Mouse (Mus musculus) bone marrow macrophage, adult 2 months (primary cell): ENCODE measurements around the gene Vars. TPM values are rescaled to one million over a fixed set of nuclear protein-coding genes. Genes with fewer than 3 reads are reported as not detected.
"Not testable (repeated sequence)": the region's sequence is repeated elsewhere in the genome, so short reads cannot be mapped to it uniquely, and the experiment has no call there.

ENCODE experiments used
- H3K27ac ChIP-seq: 2 replicates; pipeline ENCODE4 v1.5.1; 2012; ENCODE audit warnings: low read depth, low read length; ENCODE audit not compliant: insufficient read depth
- H3K4me1 ChIP-seq: 2 replicates; pipeline ENCODE4 v1.6.1; 2012; ENCODE audit warnings: low read length; ENCODE audit not compliant: control insufficient read depth, insufficient read depth
- H3K4me3 ChIP-seq: 2 replicates; pipeline ENCODE4 v1.5.1; 2012; ENCODE audit warnings: mild to moderate bottlenecking, low read length, moderate library complexity; ENCODE audit not compliant: insufficient read depth
- CTCF ChIP-seq: IDR thresholded peaks from 2 replicates; pipeline ENCODE4 v1.5.1; 2012; ENCODE audit warnings: low read depth, mild to moderate bottlenecking, low read length, moderate library complexity
- POLR2A ChIP-seq: IDR thresholded peaks from 2 replicates; pipeline ENCODE4 v1.6.1; 2012; ENCODE audit warnings: mild to moderate bottlenecking, low read depth, low read length, borderline replicate concordance
- polyA plus RNA-seq: library from polyadenylated mRNA; stranded (reverse); fragments of >200 nt; gene quantifications from 2 replicates; pipeline ENCODE4 v1.2.4, GENCODE M21; 2012; ENCODE audit not compliant: missing spikeins, insufficient read depth, insufficient read length

Gene Vars
- polyA plus RNA-seq, 1 experiment: 35.2 TPM

DNA sequence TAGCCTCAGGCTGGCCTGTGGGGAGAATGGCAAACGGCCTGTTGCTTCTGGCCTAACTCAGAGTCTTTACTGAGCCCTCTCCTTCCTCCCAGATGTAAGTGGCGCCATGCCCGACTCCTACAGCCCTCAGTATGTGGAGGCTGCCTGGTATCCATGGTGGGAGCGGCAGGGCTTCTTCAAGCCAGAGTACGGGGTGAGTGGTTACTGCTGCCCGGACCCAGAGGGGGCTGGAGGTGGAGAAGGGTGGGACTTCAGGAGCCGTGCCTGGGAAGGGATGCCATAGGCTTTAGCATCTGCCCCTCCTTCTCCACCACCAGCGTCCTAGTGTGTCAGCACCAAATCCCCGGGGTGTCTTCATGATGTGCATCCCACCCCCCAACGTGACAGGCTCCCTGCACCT is 4.4 kb downstream of the Vars start:
- no peak for TF ChIP-seq POLR2A
- no peak for TF ChIP-seq CTCF
- Histone ChIP-seq H3K27ac (no peak overlapping the region), H3K4me1 (peaks cover 8% of the 10 kb centered on the region), H3K4me3 (no peak overlapping the region)

DNA sequence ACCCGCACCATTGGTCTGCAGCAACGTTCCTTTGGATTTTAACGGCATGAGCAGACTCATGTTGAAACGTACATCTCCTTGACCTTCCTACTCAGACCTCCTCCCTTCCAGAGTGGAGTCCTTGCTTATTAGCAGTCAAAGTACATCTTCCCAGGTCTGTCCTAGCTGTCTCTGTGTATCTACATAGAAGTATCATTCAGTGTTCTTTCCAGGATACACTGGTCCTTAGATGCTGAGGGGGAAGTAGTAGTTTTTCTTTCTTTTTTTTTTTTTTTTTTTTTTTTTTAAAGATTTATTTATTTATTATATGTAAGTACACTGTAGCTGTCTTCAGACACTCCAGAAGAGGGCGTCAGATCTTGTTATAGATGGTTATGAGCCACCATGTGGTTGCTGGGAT is 5.1 kb downstream of the Vars start:
- H3K4me3 ChIP-seq, H3K4me1 ChIP-seq, H3K27ac ChIP-seq: not testable (repeated sequence)

DNA sequence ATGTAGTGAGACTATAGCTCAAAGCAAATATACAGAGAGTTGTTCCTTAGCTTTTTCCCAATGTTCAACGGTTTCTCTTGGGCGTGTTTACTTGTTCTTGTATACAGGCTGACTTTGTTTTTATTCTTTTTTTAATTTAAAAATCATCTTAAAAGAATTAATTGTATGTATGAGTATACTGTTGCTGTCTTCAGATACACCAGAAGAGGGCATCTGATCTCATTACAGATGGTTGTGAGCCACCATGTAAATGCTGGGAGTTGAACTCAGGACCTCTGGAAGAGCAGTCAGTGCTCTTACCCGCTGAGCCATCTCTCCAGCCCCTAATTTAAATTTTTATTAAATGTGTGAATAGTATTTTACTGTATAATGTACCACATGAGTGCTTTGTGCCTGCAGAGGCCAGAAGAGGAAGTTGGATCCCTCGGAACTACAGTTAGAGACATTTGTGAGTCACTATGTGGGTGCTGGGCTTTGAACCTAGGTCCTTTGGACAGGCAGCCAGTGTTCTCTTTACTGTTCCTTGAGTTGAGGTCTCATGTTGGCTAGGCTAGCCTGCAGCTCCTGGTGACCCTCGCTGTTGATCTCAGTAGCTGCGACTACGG is 6.7 kb downstream of the Vars start:
- no peak overlapping the region for H3K27ac ChIP-seq

DNA sequence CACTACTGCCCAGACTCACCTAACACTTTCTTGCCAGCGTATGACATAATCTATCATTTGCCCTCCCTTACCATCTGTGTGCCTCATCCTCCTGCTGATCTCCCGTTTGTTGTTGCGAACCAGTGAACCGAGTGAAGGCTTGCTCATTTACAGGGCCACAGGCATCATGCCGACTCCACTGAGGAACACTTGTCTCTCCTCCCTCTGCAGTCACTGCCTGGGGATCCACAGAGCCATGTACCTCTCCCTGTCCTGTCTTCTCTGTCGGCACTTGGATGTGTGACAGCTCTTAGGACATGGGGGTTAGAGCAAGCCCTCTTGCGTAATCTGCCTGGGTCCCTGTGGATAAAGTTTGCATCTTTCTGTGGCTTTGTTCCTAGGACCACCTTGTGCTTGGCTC is 8.8 kb downstream of the Vars start:
- no peak overlapping the region for H3K27ac ChIP-seq
- no peaks in the 10 kb centered on the region for H3K4me1 ChIP-seq
- H3K4me3 ChIP-seq: no peak overlapping the region
- TF ChIP-seq CTCF: no peak
- TF ChIP-seq POLR2A: no peak

More for the DNA sequence above, 6.7 kb downstream of the Vars start:
- TF ChIP-seq POLR2A (no peak), CTCF (peak; percentile 38; the same call in 1 of the 2 replicates)
- peaks cover 8% of the 10 kb centered on the region for H3K4me1 ChIP-seq
- H3K4me3 ChIP-seq: no peak overlapping the region

DNA sequence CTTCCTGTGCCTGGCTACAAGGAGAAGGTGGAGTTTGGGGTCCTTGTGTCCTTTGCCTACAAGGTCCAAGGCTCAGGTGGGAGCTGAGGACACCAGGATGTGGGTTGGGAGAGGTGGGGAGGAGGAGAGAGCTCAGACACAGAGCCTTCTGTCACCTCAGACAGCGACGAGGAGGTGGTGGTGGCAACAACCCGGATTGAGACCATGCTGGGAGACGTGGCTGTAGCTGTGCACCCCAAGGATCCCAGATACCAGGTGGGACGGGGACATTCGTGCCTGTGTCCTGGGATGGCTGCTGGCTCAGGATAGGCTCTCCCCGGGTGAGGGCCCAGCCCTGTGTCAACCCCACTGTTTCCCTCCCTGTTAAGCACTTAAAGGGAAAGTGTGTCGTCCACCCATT is 10.7 kb downstream of the Vars start:
- no peak overlapping the region for H3K4me3 ChIP-seq
- no peaks in the 10 kb centered on the region for H3K4me1 ChIP-seq
- no peak for TF ChIP-seq CTCF
- no peak for TF ChIP-seq POLR2A
- H3K27ac ChIP-seq: no peak overlapping the region

DNA sequence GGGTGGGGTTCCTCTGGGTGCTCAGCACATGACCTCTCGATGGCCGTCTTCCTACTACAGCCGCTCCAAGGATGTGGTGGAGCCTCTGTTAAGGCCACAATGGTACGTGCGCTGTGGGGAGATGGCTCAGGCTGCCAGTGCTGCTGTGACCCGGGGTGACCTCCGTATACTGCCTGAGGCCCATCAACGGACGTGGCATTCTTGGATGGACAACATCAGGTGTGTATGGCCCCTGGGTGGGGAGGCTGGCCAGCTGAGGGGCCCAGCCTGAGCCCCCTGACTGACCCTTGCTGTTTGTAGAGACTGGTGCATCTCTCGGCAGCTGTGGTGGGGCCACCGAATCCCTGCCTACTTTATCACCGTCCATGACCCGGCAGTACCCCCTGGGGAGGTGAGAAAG is 11.6 kb downstream of the Vars start:
- Histone ChIP-seq H3K4me1 (no peaks in the 10 kb centered on the region), H3K4me3 (no peak overlapping the region), H3K27ac (no peak overlapping the region)
- TF ChIP-seq POLR2A (no peak), CTCF (no peak)

DNA sequence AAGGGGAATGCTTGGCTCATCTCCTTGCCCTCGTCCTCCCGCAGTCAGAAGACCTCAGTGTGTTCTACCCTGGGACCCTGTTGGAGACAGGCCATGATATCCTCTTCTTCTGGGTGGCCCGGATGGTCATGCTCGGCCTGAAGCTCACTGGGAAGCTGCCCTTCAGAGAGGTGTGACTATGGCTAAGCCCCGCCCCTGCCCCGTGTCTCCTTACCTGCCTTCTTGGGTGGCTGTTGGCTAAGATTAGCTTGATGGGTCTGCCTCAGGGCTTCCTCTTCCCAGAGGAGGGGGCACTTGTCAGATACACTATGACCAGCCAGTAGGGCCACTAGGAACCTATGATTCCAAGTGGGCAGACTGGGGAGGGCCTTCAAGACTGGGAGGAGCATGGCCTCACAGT is 12.4 kb downstream of the Vars start:
- TF ChIP-seq POLR2A (no peak), CTCF (no peak)
- H3K4me3 ChIP-seq: no peak overlapping the region
- H3K4me1 ChIP-seq: no peaks in the 10 kb centered on the region
- no peak overlapping the region for H3K27ac ChIP-seq

DNA sequence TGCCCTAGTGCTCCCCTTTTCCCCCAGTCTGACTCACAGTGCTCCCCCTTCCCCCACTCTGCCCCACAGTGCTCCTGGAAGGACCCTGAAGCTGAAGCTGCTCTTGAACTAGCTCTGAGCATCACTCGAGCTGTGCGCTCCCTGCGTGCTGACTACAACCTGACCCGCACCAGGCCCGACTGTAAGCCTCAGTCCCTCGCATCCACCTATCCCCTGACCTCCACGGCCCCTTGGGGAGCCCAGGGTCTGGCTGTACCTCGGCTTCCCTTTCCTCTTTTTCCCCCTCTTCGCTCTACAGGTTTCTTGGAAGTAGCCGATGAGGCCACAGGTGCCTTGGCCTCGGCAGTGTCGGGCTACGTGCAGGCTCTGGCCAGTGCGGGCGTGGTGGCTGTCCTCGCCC is 14.5 kb downstream of the Vars start:
- H3K4me3 ChIP-seq: no peak overlapping the region
- no peak overlapping the region for H3K27ac ChIP-seq
- TF ChIP-seq POLR2A: no peak
- no peak for TF ChIP-seq CTCF
- no peaks in the 10 kb centered on the region for H3K4me1 ChIP-seq

DNA sequence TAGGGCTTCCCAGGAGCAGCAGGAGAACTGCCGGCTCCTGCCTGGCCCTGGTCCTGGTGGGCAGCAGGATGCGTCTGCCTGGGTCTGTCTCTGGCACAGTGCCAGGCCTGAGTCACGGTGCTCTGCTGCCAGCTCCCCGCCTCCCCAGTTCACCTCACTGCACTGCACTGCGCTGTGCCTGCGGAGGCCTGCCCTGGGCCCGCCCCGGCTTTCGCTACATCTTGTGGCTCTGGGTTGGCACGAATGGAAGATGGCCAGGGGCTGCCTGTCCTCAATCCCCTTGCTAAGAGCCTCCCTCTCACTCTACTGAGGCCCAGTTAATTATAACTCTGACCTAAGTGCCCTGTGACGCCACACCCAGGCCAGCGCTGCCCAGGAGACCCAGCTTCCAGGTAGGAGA is 15.6 kb downstream of the Vars start, which contains the start of gene Vwa7:
Gene Vwa7, plus strand, starts transcription at position 204 of the 400 bp plus-strand sequence.
- peaks cover 2% of the 10 kb centered on the region for H3K4me1 ChIP-seq
- no peak within 1 kb of the TSS for H3K4me3 ChIP-seq
- TF ChIP-seq CTCF (no peak), POLR2A (no peak)
- H3K27ac ChIP-seq: no peak within 1 kb of the TSS

DNA sequence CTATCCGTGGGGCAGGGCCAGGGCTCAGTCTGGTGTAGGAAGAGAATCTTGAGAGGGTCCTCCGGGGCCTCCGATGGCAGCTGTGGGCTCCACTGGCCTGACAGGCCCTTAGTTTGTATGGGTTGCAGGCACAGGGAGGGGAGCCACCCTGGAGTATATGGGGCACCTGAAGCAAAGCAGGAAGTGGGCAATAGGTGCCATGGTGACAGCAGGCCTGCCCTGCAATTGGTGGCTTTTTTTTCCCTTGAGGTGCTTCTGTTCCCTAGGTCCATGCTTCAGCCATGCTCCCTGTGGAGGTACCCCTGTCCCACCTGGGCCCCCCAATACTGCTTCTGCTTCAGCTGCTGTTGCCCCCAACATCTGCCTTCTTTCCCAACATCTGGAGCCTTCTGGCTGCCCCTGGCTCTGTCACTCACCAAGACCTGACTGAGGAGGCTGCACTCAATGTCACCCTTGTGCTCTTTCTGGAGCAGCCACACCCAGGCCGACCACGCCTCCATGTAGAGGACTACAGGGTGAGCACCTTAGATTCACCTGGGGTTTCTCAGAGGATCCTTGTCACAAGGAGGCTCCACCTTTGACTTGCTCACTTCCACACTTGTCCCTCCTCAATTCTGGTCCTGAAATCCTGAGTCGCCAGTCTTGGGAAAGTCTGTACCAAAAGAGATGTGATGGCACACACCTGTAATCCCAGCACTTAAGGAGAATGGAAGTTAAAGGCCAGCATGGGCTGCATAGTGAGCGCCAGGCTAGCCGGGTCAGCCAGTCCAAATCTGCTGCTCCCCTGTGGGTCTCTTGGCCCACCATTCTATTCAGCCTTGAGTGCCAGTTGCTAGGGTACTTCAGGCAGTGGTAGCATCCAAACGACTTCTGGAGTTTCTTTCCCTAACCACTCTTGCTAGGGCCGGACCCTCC is 16.3 kb downstream of the Vars start:
- peaks cover 6% of the 10 kb centered on the region for H3K4me1 ChIP-seq
- no peak overlapping the region for H3K27ac ChIP-seq
- TF ChIP-seq POLR2A (no peak), CTCF (no peak)
- H3K4me3 ChIP-seq: no peak overlapping the region
